Mouse (Mus musculus) liver, embryonic 14.5 days (tissue): ENCODE data around the gene Rmi2.

ENCODE experiments used
- CTCF ChIP-seq: IDR thresholded peaks from 2 replicates; pipeline ENCODE4 v1.5.1; 2016; ENCODE audit warnings: antibody characterized with exemption, low read depth, control low read depth
- EP300 ChIP-seq: IDR thresholded peaks from 2 replicates; pipeline ENCODE4 v1.6.1; 2016; ENCODE audit warnings: antibody characterized with exemption, low read depth

GRCm38 (mm10) chr16:10840018-10840417, 5.2 kb downstream of the Rmi2 start:
- no peak for TF ChIP-seq CTCF
- TF ChIP-seq EP300, result no peak
